Mouse (Mus musculus): ENCODE measurements at regions not wholly inside any gene's neighbourhood (a gene's known extent, or its start where the extent isn't known, plus 50 kb on each side); places are given as distances from the start of the nearest gene placed in this dataset.

GRCm38 (mm10) chr7:36945024-36945815 is 247.3 kb downstream of the Tshz3 start:
- DNase-seq (ENCODE audit: low spot score) = no peak

GRCm38 (mm10) chr7:36949511-36949910 is 251.6 kb downstream of the Tshz3 start:
- no peak for DNase-seq (ENCODE audit: low spot score)

DNA sequence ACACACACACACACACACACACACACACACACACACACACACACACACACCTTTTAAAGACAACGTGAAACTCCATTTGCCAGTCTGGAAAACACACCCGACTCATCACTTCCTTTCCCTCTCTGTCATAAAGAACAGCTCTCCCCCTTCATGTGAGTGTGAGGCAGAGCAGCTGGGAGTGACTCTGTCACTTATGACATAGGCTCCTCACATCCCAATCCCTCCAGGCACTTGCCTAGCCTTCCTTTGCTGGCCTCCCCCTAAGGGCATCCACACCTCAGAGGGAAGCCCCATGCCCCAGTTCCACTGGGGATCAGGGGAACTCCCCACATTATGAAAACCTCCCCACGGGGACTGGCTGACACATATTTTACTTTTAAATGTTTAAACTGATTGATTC is 257.5 kb downstream of the Tshz3 start:
- DNase-seq (ENCODE audit: low spot score) = no peak

DNA sequence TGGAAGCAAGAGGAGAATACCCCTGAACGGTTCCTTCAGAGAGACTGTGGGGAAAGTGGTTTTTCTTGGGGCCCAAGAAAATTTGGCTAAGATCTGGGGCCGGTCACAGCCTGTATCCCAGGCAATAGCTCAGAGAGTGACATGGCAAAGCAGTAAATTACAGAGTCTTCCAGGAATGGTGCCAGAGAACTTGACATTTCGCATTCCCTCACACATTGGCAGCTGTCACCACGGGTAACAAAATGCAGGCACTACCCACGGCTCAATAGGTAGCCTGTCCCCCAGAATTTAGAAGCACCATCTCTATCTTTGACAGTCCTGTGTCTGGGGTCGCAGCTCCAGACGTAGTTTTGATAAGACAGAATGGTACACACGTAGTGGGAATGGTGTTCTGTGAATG is 260.3 kb downstream of the Tshz3 start:
- no peak for DNase-seq (ENCODE audit: low spot score)

DNA sequence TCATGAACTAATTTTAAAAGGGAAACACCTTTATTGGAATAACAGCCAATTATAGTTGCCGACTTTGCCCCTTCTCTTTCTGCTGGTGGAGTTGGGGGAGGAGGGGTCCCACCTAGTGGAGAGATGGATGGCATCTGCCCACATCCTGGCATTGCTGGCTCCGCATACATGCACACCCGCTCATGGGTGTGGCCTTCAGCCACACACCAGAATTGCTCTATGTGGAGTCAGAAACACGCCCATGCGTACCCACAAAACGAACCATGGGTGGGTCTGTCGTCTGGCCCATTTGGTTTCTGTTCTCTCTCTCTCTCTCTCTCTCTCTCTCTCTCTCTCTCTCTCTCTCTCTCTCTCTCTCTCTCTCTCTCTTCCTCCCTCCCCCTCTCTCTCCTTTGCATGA is 273.9 kb downstream of the Tshz3 start:
- DNase-seq (ENCODE audit: low spot score) = no peak

DNA sequence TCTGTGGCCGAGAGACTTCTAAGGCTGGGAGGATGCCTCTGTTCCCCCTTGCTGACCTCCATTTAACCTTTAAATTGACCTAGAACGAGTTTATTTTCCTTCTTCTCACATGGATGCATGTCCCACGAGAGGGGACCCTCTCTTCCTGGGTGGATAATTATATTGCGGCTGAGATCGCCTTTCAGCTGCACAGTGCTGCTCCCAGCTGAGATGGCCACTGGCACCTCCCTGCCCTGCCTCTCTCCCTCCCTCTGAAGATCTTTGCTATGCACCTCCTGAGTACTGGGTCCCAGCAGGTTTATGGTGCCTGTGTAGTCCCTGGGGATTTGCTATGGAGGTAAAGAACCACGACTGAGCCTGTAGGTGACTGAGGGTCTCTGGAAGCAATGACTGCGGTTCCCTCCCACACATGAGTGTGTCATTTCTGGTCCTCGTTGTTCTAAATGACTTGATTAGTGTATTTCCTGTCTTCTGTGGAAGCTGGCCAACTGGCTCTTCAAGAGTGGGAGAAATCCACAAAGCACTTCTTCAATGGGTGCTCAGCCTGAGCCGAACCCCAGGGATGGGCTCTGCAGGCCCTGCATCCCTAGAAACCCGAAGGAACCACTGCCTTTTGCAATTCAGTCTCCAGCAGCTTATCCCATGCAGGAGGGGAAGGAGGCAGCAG is 275.9 kb downstream of the Tshz3 start:
- DNase-seq (ENCODE audit: low spot score) = no peak

DNA sequence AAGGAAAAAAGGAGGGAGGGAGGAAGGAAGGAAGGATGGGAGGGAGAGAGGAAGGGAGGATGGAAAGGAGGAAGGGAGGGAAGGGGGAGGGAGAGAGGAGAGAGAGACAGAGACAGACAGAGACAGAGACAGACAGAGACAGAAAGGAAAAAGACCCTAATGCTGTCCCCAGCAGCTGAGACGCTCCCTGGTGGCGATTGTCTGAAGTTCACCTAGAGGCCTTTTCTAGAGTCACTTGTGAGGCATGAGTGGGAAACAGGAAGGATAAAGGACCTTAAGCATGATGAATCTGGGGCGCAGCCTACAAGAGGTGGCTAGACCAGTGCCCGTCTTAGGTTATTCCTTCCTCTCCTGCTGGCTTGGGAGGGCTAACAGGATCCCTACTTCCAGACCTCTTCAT is 276.7 kb downstream of the Tshz3 start:
- DNase-seq (ENCODE audit: low spot score) = no peak

- DNase-seq (ENCODE audit: low spot score) = no peak
Observed at GRCm38 (mm10) chr7:36975475-36975874, 277.6 kb downstream of the Tshz3 start.

- no peak for DNase-seq (ENCODE audit: low spot score)
Observed at GRCm38 (mm10) chr7:36977819-36978218, 279.9 kb downstream of the Tshz3 start.

DNA sequence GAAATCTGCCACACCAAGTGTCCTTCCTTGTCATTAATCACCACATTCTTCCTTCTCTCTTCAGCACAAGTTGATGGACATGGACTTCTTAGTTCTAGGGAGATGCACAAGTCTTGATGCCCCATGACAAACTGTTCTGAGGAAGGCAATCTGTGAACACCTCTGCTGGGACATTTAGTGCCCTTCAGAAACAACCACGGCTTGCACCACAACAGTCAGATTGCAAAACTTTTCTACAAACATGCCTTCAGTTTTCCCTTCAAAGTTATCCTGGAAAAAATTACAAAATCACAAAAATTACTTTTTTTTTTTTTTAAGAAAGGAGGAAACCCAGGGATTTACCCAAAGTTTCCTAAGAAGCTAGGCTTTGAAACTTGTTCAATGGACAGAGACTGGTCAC is 291.5 kb downstream of the Tshz3 start:
- DNase-seq (ENCODE audit: low spot score) = no peak

- no peak for DNase-seq (ENCODE audit: low spot score)
Observed at GRCm38 (mm10) chr7:37004601-37005000, 306.7 kb downstream of the Tshz3 start.

DNA sequence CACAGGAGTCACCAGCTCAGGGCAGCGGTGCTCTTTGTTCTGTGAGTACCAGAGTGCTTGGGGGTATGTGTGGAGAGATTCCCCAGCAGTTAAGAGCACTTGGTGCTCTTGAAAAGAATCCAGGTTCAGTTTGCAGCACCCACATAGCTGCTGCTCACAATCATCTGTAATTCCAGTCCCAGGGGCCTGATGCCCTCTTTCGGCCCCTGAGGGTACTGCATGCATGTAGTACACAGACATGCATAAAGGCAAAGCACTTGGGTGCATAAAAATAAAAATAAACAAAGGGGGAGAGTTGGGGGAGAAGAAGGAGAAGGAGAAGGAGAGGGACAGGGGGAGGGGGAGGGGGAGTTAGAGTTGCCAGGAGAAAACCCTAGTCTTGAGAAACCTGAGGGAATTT is 307.8 kb downstream of the Tshz3 start:
- no peak for DNase-seq (ENCODE audit: low spot score)

GRCm38 (mm10) chr7:37006921-37007320 is 309.0 kb downstream of the Tshz3 start:
- no peak for DNase-seq (ENCODE audit: low spot score)

GRCm38 (mm10) chr7:37011180-37011754 is 313.3 kb downstream of the Tshz3 start:
- DNase-seq (ENCODE audit: low spot score) = peak; percentile 12

DNA sequence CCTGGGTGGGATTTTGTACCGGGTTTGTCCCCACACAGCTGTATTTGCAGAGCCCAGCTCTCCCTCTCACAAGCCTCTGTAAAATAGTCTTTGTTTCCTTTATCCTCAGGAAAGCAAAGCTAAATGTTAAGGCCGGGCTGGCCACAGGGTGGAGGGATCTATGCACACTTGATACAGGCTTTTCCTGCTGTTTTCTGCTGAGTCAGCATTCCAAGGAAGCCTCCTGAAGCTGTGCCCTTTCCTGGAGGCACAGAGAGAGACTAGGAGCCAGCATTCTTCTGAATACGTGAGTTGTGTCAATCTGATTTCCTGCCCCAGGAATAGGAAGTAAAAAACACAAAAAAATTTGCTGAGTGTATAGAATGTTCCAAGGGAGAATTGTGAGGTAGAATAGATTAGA is 322.2 kb downstream of the Tshz3 start:
- no peak for DNase-seq (ENCODE audit: low spot score)

DNA sequence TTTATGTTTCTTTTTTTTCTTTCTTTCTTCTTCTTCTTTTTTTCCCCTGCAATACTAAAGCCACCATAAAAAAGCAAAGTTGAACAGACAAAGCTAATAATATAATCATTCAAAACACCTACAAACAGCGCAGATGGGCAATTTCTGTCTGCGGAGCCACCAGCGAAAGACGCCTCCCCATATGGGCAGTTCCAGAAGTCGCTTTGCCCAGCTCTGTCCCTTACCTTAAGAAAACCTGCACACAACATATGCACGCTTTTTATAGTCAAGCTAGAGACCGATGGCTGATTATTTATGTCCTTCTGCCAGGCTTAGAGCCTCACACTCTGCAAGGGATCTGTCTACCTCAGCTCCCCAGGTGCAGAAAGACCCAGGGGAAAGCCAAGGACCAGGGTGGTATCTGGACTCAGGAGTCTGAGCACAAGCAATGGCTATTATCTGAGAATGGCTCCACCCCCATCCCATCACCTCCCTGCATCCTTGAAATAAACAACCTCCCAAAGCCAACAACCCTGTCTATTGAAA is 326.6 kb downstream of the Tshz3 start:
- DNase-seq (ENCODE audit: low spot score) = no peak

- peak; percentile 23 for DNase-seq (ENCODE audit: low spot score)
Observed at GRCm38 (mm10) chr7:37064582-37065458, 366.9 kb downstream of the Tshz3 start.

- no peak for DNase-seq (ENCODE audit: low spot score)
Observed at GRCm38 (mm10) chr7:37077698-37078097, 379.8 kb downstream of the Tshz3 start.

DNA sequence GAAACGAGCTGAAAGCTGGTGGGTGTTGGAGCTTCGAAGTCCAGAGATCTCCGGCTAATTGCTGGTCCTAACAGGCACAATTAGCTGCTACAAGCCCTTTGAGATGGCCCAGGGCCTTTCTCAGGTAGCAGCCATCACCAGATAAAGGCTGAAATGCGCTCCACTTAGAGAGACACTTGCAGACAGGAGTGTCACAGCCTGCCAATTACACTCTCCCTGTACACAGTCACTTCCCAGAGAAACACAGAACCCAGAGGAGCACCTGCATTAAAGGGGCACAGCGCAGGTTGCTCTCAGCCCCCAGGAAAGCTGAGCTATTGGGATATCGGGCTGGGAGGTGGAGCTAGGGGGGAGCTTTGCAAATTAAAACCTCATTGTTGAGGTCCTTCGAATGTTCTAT is 380.2 kb downstream of the Tshz3 start:
- DNase-seq (ENCODE audit: low spot score) = no peak

GRCm38 (mm10) chr7:37089726-37090125 is 391.8 kb downstream of the Tshz3 start:
- DNase-seq (ENCODE audit: low spot score) = no peak

DNA sequence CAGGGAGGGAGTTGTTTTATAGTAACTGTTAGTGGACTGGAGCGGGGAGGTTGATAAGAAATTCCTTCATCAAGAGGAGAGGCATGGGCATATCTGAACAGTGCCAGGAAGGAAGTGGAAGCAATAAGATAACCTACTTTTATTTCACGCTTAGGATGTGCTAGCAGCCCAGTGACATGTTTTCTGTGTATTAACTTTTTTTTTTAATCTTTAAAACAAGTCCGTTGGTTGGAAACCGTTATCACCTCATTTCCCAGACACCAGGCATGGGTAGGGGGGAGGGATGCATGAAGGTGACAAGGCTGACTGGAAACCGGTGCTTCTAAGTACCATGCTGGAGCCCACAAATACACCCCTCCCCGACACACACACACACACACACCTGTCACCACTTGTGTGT is 394.7 kb downstream of the Tshz3 start:
- no peak for DNase-seq (ENCODE audit: low spot score)

DNA sequence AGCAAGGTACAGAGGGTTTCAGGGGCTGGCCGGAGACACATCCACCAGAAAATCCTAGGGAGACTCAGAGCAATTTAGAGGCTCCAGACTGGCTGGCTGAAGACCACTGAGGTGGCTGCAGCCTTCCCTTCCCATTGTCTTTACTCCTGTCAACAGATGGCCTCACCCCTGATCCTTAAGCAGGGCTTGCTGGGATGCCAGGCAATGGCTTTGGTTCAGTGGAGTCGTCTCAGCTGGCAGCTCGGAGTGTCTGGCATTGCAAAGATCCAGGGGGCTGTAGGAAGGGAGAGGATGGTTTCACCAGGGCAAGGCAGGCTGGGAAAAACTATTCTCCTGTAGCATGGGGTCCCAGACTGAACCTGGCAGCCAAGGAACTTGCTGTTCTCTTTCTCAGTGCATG is 395.8 kb downstream of the Tshz3 start:
- DNase-seq (ENCODE audit: low spot score) = no peak
